Mouse (Mus musculus) myocyte (in vitro differentiated cells): ENCODE measurements around the gene Ube2q1. TPM values are rescaled to one million over a fixed set of nuclear protein-coding genes. Genes with fewer than 3 reads are reported as not detected.

ENCODE experiments used
- H3K27me3 ChIP-seq: one replicate; pipeline ENCODE4 v1.6.1; 2011; ENCODE audit not compliant: control insufficient read depth, insufficient read depth, insufficient read length
- H3K36me3 ChIP-seq: one replicate; pipeline ENCODE4 v1.6.1; 2011; ENCODE audit not compliant: control insufficient read depth, insufficient read depth
- H3K4me2 ChIP-seq: one replicate; pipeline ENCODE4 v1.6.1; 2011; ENCODE audit warnings: low read depth, control low read depth
- H3K4me3 ChIP-seq: one replicate; pipeline ENCODE4 v1.5.1; 2011; ENCODE audit warnings: mild to moderate bottlenecking, control low read depth, moderate library complexity
- H3K79me2 ChIP-seq: one replicate; pipeline ENCODE4 v1.6.1; 2011; ENCODE audit not compliant: control insufficient read depth, insufficient read depth
- H3ac ChIP-seq: one replicate; pipeline ENCODE4 v1.6.1; 2011; ENCODE audit not compliant: control insufficient read depth, insufficient read length
- CEBPB ChIP-seq: IDR thresholded peaks from 2 replicates; pipeline ENCODE4 v1.6.1; 2011; ENCODE audit warnings: mild to moderate bottlenecking, moderate library complexity; ENCODE audit not compliant: poor library complexity, insufficient read depth, severe bottlenecking
- E2F4 ChIP-seq: IDR thresholded peaks from one replicate; pipeline ENCODE4 v1.6.1; 2011; ENCODE audit warnings: mild to moderate bottlenecking, control low read depth, moderate library complexity; ENCODE audit not compliant: insufficient read depth
- MAX ChIP-seq: IDR thresholded peaks from one replicate; pipeline ENCODE4 v1.6.1; 2011; ENCODE audit warnings: low read depth, mild to moderate bottlenecking, control low read depth
- MYOD1 ChIP-seq, 3 experiments: IDR thresholded peaks; one replicate each; pipeline ENCODE4 v1.6.1; 2011; ENCODE audit warnings: control low read depth in 2 of 3, low read depth in 2 of 3, mild to moderate bottlenecking in 2 of 3, moderate library complexity in 1 of 3; ENCODE audit not compliant: insufficient read length in 2 of 3, control insufficient read depth in 1 of 3
- MYOG ChIP-seq, 3 experiments: IDR thresholded peaks; one replicate each; pipeline ENCODE4 v1.6.1; 2011; ENCODE audit warnings: control low read depth in 2 of 3, low read depth in 2 of 3, mild to moderate bottlenecking in 2 of 3; ENCODE audit not compliant: insufficient read length in 2 of 3, control insufficient read depth in 1 of 3, insufficient read depth in 1 of 3
- POLR2A ChIP-seq: IDR thresholded peaks from one replicate; pipeline ENCODE4 v1.6.1; 2011; ENCODE audit warnings: low read depth, mild to moderate bottlenecking, control low read depth, moderate library complexity; ENCODE audit not compliant: insufficient read length
- POLR2AphosphoS2 ChIP-seq: IDR thresholded peaks from one replicate; pipeline ENCODE4 v1.6.1; 2011; ENCODE audit warnings: low read depth, control low read depth; ENCODE audit not compliant: insufficient read length
- REST ChIP-seq: IDR thresholded peaks from one replicate; pipeline ENCODE4 v1.6.1; 2011; ENCODE audit warnings: mild to moderate bottlenecking, control low read depth, moderate library complexity; ENCODE audit not compliant: insufficient read depth, insufficient read length
- SRF ChIP-seq: IDR thresholded peaks from one replicate; pipeline ENCODE4 v1.6.1; 2011; ENCODE audit warnings: low read depth; ENCODE audit not compliant: control insufficient read depth, insufficient read length
- TCF12 ChIP-seq: IDR thresholded peaks from one replicate; pipeline ENCODE4 v1.6.1; 2011; ENCODE audit warnings: mild to moderate bottlenecking, control low read depth; ENCODE audit not compliant: poor library complexity, insufficient read depth, severe bottlenecking
- TCF3 ChIP-seq: IDR thresholded peaks from one replicate; pipeline ENCODE4 v1.6.1; 2011; ENCODE audit warnings: low read depth, control low read depth; ENCODE audit not compliant: insufficient read length
- USF1 ChIP-seq: IDR thresholded peaks from one replicate; pipeline ENCODE4 v1.6.1; 2011; ENCODE audit warnings: low read depth, mild to moderate bottlenecking, control low read depth, moderate library complexity
- polyA plus RNA-seq: library from polyadenylated mRNA; unstranded; fragments of >200 nt; fragmentation: generic; extraction: Trizol; gene quantifications from one replicate; pipeline ENCODE4 v1.2.1, GENCODE M21; 2012; ENCODE audit warnings: missing spikeins

Gene Ube2q1
- polyA plus RNA-seq, 1 experiment = 39.8 TPM

DNA sequence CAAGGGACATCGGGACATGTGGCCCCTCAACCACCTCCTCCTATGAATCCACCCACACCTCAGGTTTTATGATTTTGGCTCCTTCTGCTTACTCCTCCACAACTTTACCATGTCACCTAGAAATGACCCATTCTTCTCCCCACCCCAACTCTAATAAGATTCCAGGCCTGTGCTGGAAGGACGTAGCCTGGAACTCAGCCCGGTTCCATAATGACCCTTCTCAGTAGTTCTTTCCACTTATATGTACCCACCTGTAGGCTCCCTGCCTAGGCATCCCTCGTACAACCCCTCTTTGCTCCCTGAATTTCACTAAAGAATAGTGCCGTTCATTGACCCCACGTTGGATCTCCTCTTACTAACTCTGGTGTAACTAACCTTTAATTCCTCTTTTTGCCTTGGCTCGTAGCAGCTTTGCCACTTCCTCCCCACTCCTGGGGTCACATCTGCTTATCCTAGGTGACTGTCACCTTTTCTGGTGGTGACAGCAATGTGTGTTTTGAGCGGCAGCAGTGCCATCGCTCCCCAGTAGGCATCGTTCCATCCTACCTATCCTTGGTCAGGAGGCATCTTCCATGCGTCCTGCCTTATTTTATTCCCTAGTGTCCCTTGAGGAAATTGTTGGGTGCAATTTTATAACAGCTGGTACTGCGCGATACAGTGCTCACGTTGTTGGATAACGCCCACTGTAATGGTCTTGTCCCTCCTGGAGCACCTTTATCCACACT is 982 bp downstream of the Ube2q1 start:
- no peak for TF ChIP-seq REST
- no peak for TF ChIP-seq POLR2A
- TF ChIP-seq E2F4 = no peak
- no peak for TF ChIP-seq MAX
- no peak for TF ChIP-seq MYOG (IDR thresholded peaks at IDR 0.05; ENCODE audit: control insufficient read depth in 1 of 3, insufficient read depth in 1 of 3, insufficient read length in 2 of 3, low read depth in 2 of 3)
- no peak for TF ChIP-seq SRF
- TF ChIP-seq USF1 = no peak
- TF ChIP-seq MYOD1 (IDR thresholded peaks at IDR 0.05; ENCODE audit: control insufficient read depth in 1 of 3, insufficient read length in 2 of 3, low read depth in 2 of 3) = no peak
- no peak for TF ChIP-seq POLR2AphosphoS2
- TF ChIP-seq TCF12 = no peak
- no peak for TF ChIP-seq CEBPB
- no peak for TF ChIP-seq TCF3
- Histone ChIP-seq H3K36me3 (peaks cover 32% of the 10 kb centered on the region), H3K4me2 (peak overlapping the region; percentile 98), H3K79me2 (peaks cover 33% of the 10 kb centered on the region), H3ac (peak overlapping the region; percentile 73), H3K27me3 (no peaks in the 10 kb centered on the region), H3K4me3 (peak overlapping the region; percentile 65)

DNA sequence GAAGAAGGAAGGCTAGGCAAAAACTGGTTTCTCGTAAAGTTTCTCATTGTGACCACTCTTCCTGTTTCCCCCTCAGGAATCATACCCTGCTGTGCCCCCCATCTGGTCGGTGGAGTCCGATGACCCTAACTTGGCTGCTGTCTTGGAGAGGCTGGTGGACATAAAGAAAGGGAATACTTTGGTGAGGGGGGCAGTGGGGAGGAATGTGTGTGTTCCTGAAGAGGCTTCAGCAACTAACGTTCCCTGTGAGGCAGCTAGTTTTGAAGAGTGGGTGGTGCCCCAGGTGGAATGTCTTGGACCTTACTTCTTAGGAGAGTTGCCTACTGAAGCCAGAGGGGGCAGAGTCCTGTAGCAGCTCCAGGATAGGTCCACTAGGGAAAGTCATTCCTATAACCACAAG is 2.6 kb downstream of the Ube2q1 start:
- Histone ChIP-seq H3K27me3 (no peaks in the 10 kb centered on the region), H3K4me2 (peak overlapping the region; percentile 98)
- TF ChIP-seq POLR2A = no peak
- no peak for TF ChIP-seq TCF12
- TF ChIP-seq REST = no peak
- TF ChIP-seq SRF = no peak
- TF ChIP-seq POLR2AphosphoS2 = no peak
- TF ChIP-seq TCF3 = no peak
- no peak for TF ChIP-seq MAX
- no peak for TF ChIP-seq USF1
- no peak for TF ChIP-seq E2F4
- no peak for TF ChIP-seq MYOG (IDR thresholded peaks at IDR 0.05; ENCODE audit: control insufficient read depth in 1 of 3, insufficient read depth in 1 of 3, insufficient read length in 2 of 3, low read depth in 2 of 3)
- no peak for TF ChIP-seq MYOD1 (IDR thresholded peaks at IDR 0.05; ENCODE audit: control insufficient read depth in 1 of 3, insufficient read length in 2 of 3, low read depth in 2 of 3)
- no peak for TF ChIP-seq CEBPB

DNA sequence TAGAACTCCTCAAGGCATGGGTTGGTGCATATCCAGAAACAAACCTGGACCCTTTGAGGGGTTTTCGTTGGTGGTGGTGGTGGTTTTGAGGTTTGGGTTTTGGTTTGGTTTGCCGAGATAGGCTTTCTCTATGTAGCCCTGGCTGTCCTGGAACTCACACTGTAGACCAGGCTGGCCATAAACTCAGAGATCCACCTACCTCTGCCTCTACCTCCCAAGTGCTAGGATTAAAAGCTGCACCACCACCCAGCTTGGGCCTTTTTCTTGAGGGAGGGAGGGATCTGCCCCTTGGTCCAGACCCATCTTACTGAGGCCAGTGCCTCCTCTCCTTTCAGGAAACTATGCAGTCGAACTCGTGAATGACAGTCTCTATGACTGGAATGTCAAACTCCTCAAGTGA is 6.7 kb downstream of the Ube2q1 start:
- TF ChIP-seq POLR2A (no peak), MYOD1 (IDR thresholded peaks at IDR 0.05; ENCODE audit: control insufficient read depth in 1 of 3, insufficient read length in 2 of 3, low read depth in 2 of 3) (no peak)
- Histone ChIP-seq H3K36me3 (peaks cover 64% of the 10 kb centered on the region), H3ac (no peak overlapping the region), H3K4me3 (no peak overlapping the region), H3K4me2 (no peak overlapping the region), H3K79me2 (peaks cover 9% of the 10 kb centered on the region), H3K27me3 (no peaks in the 10 kb centered on the region)

More for the DNA sequence above, 2.6 kb downstream of the Ube2q1 start:
- Histone ChIP-seq H3ac (no peak overlapping the region), H3K79me2 (peaks cover 33% of the 10 kb centered on the region), H3K36me3 (peaks cover 48% of the 10 kb centered on the region), H3K4me3 (peak overlapping the region; percentile 65)

DNA sequence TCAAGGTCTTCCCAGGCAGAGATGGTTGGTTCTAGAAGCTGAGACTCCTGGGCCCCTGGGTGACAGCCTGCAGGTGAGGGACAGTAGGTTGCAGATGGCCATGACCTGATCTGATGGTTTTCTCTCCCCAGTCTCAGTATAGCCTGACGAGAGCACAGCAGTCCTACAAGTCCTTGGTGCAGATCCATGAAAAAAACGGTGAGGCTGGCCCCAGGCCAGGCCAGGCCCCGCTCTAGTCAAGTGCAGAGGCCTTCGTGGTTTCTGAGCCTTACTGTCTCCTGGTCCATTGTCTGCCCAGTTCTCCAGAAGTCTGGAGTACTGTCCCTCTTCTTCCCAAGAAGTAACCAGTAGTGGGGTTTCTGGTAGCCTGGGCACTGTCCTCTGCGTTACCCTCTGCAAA is 8.2 kb downstream of the Ube2q1 start:
- Histone ChIP-seq H3K27me3 (no peaks in the 10 kb centered on the region), H3K4me2 (no peak overlapping the region), H3K4me3 (no peak overlapping the region), H3K36me3 (peaks cover 58% of the 10 kb centered on the region), H3ac (no peak overlapping the region), H3K79me2 (no peaks in the 10 kb centered on the region)
- no peak for TF ChIP-seq USF1
- no peak for TF ChIP-seq SRF
- TF ChIP-seq MYOD1 (IDR thresholded peaks at IDR 0.05; ENCODE audit: control insufficient read depth in 1 of 3, insufficient read length in 2 of 3, low read depth in 2 of 3) = no peak

DNA sequence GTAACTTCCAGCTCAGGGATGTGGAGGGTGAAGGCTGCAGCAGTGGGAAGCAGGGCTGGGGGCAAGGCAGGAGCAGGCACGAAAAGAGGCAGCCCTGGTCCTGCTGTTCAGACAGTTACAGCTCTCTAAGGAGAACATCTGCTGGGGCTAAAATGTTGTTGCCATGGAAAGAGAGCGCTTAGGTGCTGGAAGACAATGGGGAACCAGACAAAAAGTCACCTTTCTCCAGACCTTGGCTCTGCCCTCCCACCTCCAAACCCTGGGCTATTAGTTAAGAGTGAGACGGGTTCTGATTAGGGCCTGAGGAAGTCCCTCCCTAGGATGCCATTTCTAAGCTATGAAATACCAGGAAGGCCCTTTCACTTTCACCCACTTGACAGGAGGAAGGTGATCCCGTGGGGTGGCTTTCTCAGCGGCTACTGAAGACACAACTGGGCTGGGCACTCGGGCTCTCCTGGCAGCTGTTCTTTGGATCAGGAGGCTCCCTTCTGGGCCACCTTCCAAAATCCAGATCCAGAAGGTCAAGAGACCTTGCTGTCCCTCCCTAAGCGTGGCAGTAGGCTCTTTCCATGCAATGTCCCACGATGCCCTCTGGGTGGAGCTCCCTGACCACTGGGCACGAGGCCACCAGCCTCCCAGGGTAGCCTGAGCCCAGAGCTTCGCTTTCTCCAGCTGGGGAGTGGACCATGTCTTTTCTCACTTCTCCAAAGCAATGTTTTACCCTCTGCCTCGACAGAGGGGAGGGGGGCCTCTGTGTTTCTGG is 11.8 kb downstream of the Ube2q1 start:
- Histone ChIP-seq H3K27me3 (peaks cover 7% of the 10 kb centered on the region), H3K4me3 (no peak overlapping the region), H3K4me2 (peak overlapping the region; percentile 74), H3K79me2 (no peaks in the 10 kb centered on the region), H3ac (no peak overlapping the region), H3K36me3 (peaks cover 24% of the 10 kb centered on the region)
- TF ChIP-seq POLR2AphosphoS2 (no peak), MYOD1 (IDR thresholded peaks at IDR 0.05; ENCODE audit: control insufficient read depth in 1 of 3, insufficient read length in 2 of 3, low read depth in 2 of 3) (peak in 1 of 3 experiments; percentile 1), MYOG (IDR thresholded peaks at IDR 0.05; ENCODE audit: control insufficient read depth in 1 of 3, insufficient read depth in 1 of 3, insufficient read length in 2 of 3, low read depth in 2 of 3) (peak in 2 of 3 experiments; percentile 32 to 56)
